Mouse (Mus musculus): ENCODE results near the gene Eya4.

- TF ChIP-seq CTCF (IDR thresholded peaks at IDR 0.05; ENCODE audit: borderline replicate concordance, extremely low read depth, insufficient read depth, insufficient read length), result no peak
- no peak for TF ChIP-seq POLR2A (IDR thresholded peaks at IDR 0.05; ENCODE audit: borderline replicate concordance, extremely low read depth, insufficient read depth, insufficient read length, poor library complexity, severe bottlenecking)
These were observed 289.9 kb downstream of the Eya4 start for GRCm38 (mm10) chr10:23060694-23061060.

Measured in brain, embryonic 14.5 days (tissue).